Mouse (Mus musculus): ENCODE data around the gene Ifitm10. TPM values are rescaled to one million over a fixed set of nuclear protein-coding genes. Genes with fewer than 3 reads are reported as not detected.
"Not testable (repeated sequence)": the region's sequence is repeated elsewhere in the genome, so short reads cannot be mapped to it uniquely, and the experiment has no call there.

The Ifitm10 gene
- total RNA-seq, 4 experiments from 2014 or later = 2.4 to 4.7 (median 3.4) TPM

DNA sequence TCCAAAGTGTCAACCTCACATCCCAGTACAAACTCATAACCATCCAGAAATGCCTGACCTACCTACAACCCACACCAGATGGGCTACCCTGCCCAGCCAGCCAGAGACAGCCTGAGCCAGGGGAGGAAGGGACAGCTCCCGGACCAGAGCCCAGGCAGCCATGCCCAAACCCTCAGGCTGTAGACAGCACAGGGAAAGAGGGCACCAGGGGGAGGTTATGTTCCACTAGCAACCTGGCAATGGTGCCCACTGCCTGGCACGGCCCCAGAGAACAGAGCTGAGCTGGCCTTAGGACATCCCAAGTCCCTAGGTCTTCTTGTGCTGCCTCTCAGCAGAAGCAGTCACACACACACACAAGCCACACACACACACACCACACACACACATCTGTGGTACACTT is 4.7 kb downstream of the Ifitm10 start:
- DNase-seq (ENCODE audit: low spot score) = no peak

DNA sequence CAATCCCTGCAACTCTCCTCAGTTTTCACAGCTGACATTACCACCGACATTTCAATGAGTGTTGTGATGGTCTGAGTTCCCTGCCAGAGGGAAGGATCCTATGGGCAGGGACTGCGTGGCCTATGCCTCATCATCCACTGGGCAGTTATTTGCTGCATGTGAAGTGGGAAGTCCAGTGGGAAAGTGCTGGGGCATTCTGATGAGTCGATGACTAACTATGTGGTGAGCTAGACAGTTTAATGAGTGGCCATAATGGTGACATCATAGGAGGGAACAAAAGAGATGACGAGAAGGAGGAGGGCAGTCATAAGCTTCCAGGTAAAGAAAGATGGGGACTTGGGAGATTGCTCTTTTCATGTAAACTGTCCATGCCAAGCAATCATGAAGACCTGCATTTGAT is 10.4 kb downstream of the Ifitm10 start:
- DNase-seq (ENCODE audit: low spot score) = no peak

DNA sequence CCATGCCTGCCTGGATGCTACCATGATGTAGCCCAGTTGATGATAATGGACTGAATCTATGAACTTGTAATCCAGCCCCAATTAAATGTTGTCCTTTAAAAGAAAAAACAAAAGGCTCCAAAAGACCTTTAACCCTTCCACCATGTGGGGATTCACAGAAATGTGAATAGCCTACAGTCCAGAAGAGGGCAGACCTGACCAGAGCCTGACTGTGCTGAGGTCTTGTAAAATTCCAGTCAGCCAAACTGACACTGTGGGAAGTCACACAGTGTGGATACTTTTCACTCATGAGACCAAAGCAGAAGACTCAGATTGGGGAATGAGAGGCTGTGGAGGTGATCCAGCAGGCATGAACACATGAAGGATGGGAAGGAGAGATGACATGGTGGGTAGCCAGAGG is 12.8 kb downstream of the Ifitm10 start:
- DNase-seq (ENCODE audit: low spot score) = no peak

DNA sequence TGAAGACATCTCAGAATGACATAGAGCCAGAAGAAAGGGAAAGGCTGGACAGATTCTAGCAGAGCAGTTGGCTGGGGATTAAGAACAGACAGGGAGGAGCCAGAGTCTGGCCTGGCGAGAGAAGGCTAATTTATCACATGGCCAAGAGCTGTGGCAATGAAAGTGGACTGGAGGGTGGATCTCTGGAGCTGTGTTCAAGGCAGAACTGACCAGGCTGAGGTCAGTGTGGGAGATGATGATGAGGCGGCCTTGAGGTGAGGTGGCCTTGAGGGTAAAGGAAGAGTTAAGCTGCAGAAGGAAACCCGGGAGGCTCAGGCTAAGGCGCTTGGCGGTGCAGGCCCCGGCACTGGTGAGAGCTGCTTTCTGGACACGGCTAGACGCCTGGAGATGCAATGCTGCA is 14.4 kb downstream of the Ifitm10 start:
- no peak for DNase-seq (ENCODE audit: low spot score)

DNA sequence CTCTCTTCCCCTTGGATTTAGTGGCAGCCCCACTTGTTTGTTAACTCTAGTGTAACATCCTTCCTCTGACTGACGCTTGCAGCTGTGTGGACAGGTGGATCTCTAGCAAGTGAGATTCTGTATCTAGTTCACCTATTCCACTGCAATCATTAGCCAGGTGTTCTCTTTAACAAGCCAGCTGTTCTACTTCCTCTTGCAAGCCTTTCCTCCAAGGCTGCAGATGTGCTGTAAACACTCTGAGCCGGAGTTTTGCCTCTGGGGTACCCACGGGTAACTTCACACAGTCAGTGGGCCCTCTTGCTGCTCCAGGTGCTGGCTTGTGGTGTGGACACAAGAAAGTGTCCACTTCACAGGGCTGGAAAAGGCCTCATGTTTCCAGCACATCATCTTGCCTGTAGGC is 16.0 kb downstream of the Ifitm10 start:
- DNase-seq (ENCODE audit: low spot score) = no peak

DNA sequence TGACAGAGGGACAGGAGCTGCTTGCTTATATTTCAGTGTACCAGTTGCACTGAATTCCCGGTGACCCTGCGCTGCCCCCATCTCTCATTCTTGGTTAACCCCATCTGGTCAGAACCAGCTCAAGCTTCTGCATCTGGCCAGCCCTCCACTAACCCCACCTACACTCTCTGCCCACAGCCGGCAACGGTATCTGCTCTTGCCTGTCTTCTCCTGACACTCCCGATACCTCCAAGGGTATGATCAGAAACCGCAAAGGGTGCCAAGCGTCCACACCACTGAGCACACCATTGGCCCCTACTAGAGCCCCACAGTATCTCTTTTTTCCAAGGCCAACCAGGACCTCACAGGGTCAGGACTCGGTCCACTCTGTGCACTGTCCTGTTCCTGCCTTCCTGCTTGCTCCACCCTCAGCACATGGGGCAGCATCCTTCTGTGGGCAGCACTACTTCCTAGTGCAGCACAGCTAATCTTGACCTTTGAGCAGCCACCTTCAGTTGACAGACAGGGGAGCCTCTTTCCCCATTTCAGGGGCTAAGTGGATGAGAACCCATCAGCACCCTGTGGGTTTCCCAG is 18.8 kb downstream of the Ifitm10 start:
- DNase-seq (ENCODE audit: low spot score) = no peak

DNA sequence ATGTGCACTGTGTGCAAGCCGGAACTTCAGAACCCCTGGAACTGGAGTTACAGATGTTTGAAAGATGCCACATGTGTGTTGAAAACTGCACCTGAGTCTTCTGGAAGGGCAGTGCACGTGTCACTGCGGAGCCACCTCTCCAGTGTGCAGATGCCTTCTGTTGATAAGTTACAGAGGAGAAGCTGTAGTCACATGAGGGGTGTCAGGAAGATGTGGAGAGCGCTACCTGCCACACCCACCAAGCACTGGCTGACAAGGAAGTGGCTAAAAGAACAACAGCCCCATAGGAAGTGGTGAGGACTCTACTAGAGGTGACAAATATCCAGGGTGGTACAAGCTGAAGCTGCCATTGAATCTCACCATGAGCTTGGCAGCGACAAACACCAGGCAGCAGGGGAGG is 19.7 kb downstream of the Ifitm10 start:
- DNase-seq (ENCODE audit: low spot score) = no peak

DNA sequence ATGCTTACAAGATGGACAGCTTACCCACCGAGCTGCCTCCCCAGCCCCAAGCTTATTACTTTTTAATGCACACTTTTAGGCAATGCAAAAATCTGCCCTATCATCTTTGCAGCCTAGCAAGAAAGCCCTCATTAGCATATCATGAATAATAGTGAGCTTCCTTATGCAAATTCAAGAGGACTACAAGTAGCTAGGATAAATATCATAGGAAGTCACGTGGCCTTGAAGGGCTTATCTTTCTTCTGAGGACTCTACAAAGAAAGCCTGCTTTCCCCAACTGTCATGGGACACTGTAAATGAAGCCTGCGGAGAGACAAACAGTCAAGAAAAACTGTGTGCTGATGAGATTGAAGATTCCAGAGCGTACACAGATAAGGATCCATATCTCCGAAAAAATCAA is 22.0 kb downstream of the Ifitm10 start:
- no peak for DNase-seq (ENCODE audit: low spot score)

DNA sequence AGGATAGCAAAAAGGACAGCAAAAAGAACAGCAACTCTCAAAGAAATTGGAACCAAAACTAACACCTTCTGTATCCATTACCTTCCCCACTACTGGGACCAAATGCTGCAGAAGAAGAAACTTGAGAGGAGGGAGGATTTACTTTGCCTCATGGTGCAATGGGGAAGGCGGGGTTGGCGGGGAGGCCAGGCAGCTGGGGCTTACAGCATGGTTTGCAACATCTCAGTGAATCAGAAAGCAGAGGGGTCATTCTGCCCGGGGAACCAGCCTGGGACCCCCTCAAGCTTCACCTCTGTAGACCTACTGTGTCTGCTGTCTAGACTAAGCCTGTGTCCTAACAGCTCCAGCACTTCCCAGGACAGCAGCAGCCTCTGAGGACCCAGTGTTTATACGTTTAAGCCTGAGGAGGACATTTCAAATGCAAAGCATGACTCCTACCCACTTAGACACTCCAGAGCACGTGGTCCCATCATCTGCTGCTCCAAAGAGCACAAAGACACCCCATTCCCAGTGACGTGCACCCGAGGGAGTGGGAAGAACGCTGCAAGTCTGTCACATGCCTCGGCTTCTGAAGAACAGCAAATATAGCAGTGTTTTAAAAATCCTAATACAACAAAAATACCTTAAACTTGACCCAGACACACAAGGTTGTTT is 24.1 kb downstream of the Ifitm10 start:
- DNase-seq (ENCODE audit: low spot score) = no peak

DNA sequence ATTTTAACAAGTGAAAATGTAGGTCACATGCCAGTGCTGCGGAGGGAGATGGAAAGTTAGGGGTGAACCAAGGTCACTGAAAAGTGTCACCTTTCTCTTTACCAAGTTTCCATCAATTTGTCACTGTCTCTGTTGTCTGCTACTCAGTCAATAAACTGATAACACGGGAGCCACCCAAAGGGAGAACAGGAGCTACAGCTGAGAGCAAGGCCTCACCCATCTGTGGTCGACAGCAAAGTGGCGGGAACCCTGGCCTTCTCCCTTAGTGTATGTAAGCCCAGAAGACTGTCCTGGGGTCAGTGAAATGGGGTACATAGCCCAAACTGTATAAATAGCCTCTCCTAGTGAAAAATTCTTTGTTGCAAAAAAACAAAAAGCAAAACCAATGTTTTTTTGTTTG is 26.0 kb downstream of the Ifitm10 start:
- DNase-seq (ENCODE audit: low spot score) = no peak

DNA sequence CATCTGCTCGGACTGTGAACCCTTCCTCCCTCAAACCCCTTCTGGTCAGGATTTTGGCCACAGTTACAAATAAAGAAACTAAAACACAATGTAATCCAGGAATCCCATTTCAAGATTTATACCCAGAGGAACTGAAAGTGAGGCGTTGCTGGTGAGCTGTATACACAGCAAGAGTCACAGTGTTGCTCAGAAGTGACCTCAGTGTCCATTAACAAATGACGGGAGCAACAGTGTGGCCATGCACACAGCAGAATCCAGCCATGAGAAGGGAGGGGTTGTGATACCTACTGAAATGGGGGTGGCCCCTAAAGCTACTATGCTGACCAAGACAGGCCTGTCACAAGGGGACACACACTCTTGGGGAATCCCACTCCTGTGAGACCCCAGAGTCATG is 31.3 kb downstream of the Ifitm10 start:
- no peak for DNase-seq (ENCODE audit: low spot score)

DNA sequence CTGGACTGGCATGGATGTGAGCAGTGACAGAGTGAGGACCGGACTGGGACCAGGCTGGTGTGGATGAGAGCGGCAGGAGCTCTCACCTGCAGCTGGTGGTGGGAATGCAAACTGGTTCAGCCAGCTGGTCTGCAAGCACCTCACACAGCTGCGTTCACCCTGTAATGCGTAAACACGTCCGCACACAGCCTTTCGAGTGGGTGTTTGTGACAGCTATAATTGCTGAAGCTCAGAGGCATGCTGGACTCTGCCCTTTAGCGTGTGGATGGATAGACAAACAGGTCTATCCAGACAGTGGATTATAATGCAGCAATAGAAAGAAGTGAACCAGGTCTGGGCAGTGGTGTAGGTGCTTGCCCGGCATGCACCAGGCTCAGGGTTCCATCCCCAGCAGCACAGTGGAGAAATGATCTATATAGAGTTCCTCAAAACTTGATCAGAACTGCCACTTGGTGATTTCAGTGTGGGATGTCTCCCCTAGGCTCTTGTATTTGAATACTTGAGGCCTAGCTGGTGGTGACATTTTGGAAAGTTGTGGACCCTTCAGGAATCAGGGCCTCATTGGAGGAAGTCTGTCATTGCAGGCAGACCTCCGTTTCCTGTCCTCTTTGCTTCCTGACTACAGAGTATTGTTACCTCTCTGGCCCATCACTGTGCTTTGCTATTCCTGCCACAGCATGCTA is 31.8 kb downstream of the Ifitm10 start:
- no peak for DNase-seq (ENCODE audit: low spot score)

DNA sequence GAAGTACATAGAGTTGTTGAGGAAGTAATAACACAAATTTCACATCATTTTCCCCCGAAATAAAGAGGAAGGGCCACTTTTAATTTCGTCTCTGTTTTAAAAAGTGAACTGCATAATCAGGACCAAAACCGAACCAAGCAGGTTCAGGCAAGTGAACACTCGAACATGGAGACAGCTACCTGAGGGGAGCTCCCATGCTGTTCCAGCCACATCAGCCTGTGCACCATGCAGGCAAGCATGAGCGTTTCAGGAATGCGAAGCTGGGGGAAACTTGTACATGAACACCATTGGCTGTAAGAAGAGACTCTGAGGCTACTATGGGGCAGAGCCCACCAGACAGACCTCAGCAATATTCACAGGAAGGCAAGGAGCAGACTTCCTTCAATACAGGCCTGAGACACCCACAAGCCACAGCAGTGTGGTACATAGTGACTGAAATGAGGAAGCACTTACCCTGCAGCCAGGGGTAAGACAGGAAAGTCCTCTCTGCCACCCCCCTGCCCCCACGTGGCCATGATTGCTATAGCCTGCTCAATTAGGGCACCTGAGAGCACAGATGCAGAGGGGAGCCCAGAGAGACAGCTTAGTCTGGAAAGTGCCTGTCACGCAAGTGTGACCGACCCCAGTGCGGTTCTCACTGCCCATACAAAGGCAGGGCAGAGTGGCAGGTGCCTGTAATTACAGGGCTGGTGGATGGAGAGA is 33.1 kb downstream of the Ifitm10 start:
- no peak for DNase-seq (ENCODE audit: low spot score)

DNA sequence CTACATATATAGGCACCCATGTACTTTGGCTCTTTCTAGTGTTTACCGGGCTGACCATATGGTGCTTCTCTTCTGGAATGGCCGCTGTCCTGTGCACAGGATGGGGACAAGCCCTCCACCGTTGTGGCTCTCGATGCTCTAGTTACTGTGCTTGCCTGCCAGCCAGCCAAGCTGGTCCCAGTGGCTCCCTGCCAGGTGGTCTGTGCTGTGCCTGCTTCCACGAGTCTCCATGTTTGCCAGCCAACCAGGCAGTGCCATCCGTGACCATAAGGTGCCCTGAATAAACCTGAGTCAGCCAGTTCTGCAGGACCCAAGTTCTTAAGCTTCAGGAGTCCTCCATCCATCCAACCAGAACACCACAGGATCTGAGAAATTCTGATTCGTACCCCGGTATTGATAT is 38.4 kb downstream of the Ifitm10 start:
- no peak for DNase-seq (ENCODE audit: low spot score)

DNA sequence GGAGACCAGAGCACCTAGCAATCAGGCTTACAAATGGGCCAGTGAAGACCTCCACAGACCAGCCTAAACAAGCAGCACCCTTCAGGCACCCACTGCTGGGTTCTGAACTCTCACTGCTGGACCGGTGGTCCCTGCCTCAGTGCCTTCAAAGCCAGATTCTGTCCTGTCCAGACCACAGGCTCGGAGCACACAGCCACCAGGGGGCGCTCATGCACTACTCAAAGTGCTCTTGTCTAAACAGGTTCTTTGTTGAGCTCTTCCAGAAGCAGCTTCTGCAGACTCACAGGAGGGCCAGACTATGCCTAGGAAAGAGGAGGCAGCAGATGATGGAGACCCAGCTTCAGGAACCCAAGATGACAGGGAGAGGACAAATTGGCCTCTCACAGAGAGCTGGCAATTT is 39.3 kb downstream of the Ifitm10 start:
- peak; percentile 81 for DNase-seq (ENCODE audit: low spot score)

DNA sequence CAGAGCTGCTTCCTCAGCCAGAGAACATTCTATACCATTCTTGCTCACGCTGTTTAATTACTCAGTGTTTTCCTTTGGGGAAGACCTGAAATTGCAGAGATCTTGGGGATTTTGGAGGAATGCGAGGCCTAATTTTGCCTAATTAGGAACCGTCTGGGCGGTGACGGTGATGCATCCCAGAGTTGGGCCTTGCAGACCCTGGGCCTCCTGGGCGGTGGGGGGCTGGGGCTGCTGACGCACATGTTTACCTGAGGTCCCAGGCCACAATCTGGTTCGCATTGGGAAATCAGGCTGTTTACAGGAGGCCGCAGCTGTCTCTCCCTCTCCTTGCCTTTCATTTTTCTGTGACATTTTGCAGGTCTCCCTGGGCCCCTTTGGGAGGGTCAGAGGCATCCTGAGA is 40.8 kb downstream of the Ifitm10 start:
- DNase-seq (ENCODE audit: low spot score) = not testable (repeated sequence)

DNA sequence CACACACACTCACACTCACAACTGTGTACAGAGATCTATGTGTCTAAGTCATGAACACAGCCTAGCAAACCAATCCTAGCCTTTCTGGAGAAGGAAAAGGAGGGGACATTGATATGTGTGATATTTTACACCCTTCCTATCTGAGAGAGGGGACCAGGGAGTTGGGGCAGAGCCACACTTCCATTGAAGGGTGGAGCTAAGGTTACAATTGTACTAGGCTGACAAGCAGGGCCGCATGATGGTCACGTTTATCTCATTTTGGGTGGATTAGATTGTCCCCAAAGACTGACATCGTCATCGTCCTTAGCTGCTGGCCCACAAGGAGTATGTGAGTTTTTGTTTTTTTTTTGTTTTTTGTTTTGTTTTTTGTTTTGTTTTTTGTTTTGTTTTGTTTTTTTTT is 42.3 kb downstream of the Ifitm10 start:
- no peak for DNase-seq (ENCODE audit: low spot score)

DNA sequence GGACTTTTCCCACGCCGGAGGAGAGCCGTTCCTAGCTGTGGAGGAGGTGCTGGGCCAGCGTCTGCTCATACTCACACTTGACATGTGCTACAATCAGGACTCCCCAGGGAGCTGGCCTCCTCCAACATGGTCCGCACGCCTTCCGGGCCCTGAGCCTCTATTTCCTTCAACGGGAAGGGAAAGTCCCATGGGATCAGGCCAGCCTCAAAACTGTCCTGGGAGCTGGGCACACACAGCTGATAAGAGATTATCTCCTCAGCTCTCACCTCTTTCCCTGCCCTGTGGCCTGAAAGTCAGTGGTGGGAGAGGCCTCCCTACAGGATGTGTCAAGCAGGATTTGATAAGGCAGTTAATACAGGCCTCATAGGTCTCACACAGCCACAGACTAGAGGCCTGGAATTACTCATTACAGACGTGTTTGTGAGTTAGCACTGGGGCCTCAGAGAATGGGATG is 43.3 kb downstream of the Ifitm10 start:
- DNase-seq (ENCODE audit: low spot score) = peak; percentile 87

DNA sequence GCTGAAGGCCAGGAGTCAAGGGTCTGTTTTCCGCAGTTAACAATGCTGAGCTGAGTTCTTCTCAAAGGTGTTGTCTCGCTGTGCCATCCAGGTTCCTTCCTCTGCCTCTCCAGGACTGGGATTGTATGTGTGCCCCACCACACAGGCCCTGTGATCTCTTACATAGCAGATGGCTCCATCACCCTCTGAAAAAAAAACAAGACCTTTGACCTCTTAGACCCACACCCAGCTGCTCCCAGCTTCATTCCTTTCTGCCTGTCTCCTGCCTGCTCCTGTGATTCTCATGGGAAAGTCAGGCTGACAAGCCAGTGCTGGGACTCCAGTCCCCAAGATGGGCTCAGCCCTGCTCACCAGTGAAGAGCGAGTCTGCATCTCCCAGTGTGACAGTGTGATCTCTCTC is 45.0 kb downstream of the Ifitm10 start:
- no peak for DNase-seq (ENCODE audit: low spot score)

DNA sequence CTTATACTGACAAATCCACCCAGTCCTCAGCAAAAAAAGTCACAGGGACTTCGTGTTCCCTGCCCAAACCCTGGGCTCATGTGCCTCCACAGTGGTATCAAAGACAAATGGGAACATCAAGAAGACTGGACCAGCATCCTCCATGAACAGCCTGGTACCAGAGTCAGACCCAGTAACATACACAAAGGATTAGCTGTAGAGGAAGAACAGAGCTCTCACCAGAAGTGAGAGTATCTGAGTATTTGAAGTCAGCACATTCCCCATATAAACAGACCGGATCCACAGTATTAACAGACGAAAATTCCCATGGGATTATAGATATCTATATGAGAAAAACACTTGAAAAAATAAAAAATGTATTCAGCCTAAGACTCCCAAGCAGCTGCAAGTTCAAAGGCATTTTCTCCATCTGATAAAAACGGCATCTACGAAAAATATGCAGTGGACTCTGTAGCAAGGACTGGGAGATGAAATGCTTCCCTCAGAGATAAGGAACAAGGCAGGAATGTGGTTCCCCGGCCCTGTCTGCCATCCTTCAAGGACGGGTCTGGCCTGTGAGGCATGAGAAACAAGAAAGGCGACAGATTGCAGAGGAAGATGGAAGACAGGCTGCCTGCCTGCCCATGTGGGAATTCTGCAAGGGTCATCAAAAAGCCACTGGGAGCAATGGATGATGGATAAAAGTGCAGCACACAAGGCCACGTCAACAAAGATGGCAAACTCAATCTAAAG is 46.7 kb downstream of the Ifitm10 start:
- no peak for DNase-seq (ENCODE audit: low spot score)

DNA sequence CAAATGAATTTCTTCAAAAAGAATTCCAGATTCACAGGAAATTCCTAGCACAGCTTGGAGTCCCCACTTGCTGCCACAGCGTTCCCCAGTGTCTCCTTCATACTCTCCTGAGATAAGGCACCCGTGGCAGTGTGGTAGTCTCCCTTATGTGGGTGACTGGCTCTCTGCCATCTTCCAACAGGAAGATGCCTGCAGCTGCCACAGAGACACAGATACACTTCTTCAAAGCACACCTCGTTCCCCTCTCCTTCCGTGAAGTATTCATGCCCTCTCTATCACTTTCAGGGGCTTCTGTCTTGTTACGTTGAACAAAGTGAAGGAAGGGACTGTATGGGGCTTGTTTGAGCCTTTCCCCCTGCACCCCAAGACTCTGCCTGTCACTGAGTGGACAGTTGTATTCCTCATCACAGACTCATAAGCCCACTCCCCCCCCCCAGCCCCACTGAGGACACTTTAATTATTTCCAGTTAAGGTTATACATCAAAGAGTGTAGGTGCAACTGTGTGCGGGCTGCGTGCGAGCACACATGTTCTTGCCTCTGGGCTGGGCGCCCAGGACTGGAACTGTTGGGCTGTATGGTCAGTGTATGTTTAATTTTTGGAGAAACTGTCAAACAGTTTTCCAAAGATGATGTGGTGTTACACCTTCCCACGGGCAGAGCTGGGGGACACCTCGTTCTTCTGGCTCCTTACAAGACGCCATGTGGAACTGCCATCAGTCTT is 50.0 kb downstream of the Ifitm10 start:
- no peak for DNase-seq (ENCODE audit: low spot score)
